Mouse (Mus musculus) yolk sac, embryonic 10.5 days (tissue): ENCODE results near the gene Celf1.
"Not testable (repeated sequence)": the region's sequence is repeated elsewhere in the genome, so short reads cannot be mapped to it uniquely, and the experiment has no call there.

ENCODE experiments used
- DNase-seq: peaks from one replicate; pipeline ENCODE4 v3.0.0-alpha.2; 2017; ENCODE audit warnings: low spot score

Gene Celf1

GRCm38 (mm10) chr2:90941744-90942143 is 1.6 kb downstream of the Celf1 start:
- no peak for DNase-seq

- DNase-seq: no peak
Observed at GRCm38 (mm10) chr2:90950149-90950548, 10.0 kb downstream of the Celf1 start.

- no peak for DNase-seq
Observed at GRCm38 (mm10) chr2:90950582-90951194, 10.5 kb downstream of the Celf1 start.

- no peak for DNase-seq
Observed at GRCm38 (mm10) chr2:90953461-90953860, 13.3 kb downstream of the Celf1 start.

- DNase-seq: no peak
Observed at GRCm38 (mm10) chr2:90956053-90956452, 15.9 kb downstream of the Celf1 start.

GRCm38 (mm10) chr2:90958856-90959255 is 18.7 kb downstream of the Celf1 start:
- DNase-seq: no peak

- no peak for DNase-seq
Observed at GRCm38 (mm10) chr2:90960012-90960411, 19.8 kb downstream of the Celf1 start.

GRCm38 (mm10) chr2:90963304-90963703 is 23.1 kb downstream of the Celf1 start:
- no peak for DNase-seq

GRCm38 (mm10) chr2:90964811-90965465 is 24.8 kb downstream of the Celf1 start:
- no peak for DNase-seq

- DNase-seq: no peak
Observed at GRCm38 (mm10) chr2:90965466-90966080, 25.4 kb downstream of the Celf1 start.

GRCm38 (mm10) chr2:90970606-90971005 is 30.4 kb downstream of the Celf1 start:
- no peak for DNase-seq

GRCm38 (mm10) chr2:90974101-90974500 is 33.9 kb downstream of the Celf1 start:
- DNase-seq: no peak

GRCm38 (mm10) chr2:90975181-90975835 is 35.1 kb downstream of the Celf1 start:
- DNase-seq: no peak

GRCm38 (mm10) chr2:90976590-90976989 is 36.4 kb downstream of the Celf1 start:
- DNase-seq: no peak

GRCm38 (mm10) chr2:90977291-90977690 is 37.1 kb downstream of the Celf1 start:
- no peak for DNase-seq

GRCm38 (mm10) chr2:90986055-90986454 is 45.9 kb downstream of the Celf1 start:
- DNase-seq: no peak

- no peak for DNase-seq
Observed at GRCm38 (mm10) chr2:91008536-91008935, 68.4 kb downstream of the Celf1 start.

- no peak for DNase-seq
Observed at GRCm38 (mm10) chr2:91013881-91014280, 73.7 kb downstream of the Celf1 start.

GRCm38 (mm10) chr2:91015386-91015785 is 75.2 kb downstream of the Celf1 start:
- no peak for DNase-seq

- DNase-seq: no peak
Observed at GRCm38 (mm10) chr2:91018061-91018788, 78.0 kb downstream of the Celf1 start.

GRCm38 (mm10) chr2:91019911-91020310 is 79.7 kb downstream of the Celf1 start:
- DNase-seq: no peak

- not testable (repeated sequence) for DNase-seq
Observed at GRCm38 (mm10) chr2:91022266-91022665, 82.1 kb downstream of the Celf1 start.
